Mouse (Mus musculus) midbrain, embryonic 12.5 days (tissue): Measurements from ENCODE around the gene Gm16427. TPM values are rescaled to one million over a fixed set of nuclear protein-coding genes. Genes with fewer than 3 reads are reported as not detected.
"Not testable (repeated sequence)": the region's sequence is repeated elsewhere in the genome, so short reads cannot be mapped to it uniquely, and the experiment has no call there.

ENCODE experiments used
- ATAC-seq: fragments of 200-750 bp; cut with Nextera tagmentation; 2 replicates; pipeline ENCODE4 v1.8.0; 2017; ENCODE audit warnings: low read depth, moderate TSS enrichment, moderate library complexity; ENCODE audit not compliant: low FRiP score
- H3K27ac ChIP-seq: fragments of 300-500 bp; sonication (generic); replicated peaks from 2 replicates; pipeline ENCODE4 v1.5.1; 2016; ENCODE audit warnings: mild to moderate bottlenecking
- H3K27me3 ChIP-seq: fragments of 300-500 bp; sonication (generic); 2 replicates; pipeline ENCODE4 v1.6.1; 2016; ENCODE audit warnings: mild to moderate bottlenecking
- H3K36me3 ChIP-seq: fragments of 300-500 bp; sonication (generic); 2 replicates; pipeline ENCODE4 v1.6.1; 2016
- H3K4me1 ChIP-seq: fragments of 300-500 bp; sonication (generic); 2 replicates; pipeline ENCODE4 v1.6.1; 2016
- H3K4me2 ChIP-seq: fragments of 300-500 bp; sonication (generic); replicated peaks from 2 replicates; pipeline ENCODE4 v1.6.1; 2016; ENCODE audit warnings: mild to moderate bottlenecking, moderate library complexity
- H3K4me3 ChIP-seq: fragments of 300-500 bp; sonication (generic); 2 replicates; pipeline ENCODE4 v1.5.1; 2016; ENCODE audit warnings: mild to moderate bottlenecking
- H3K9ac ChIP-seq: fragments of 300-500 bp; sonication (generic); replicated peaks from 2 replicates; pipeline ENCODE4 v1.6.1; 2016; ENCODE audit warnings: mild to moderate bottlenecking, moderate library complexity
- H3K9me3 ChIP-seq: fragments of 300-500 bp; sonication (generic); 2 replicates; pipeline ENCODE4 v1.6.1; 2016; ENCODE audit warnings: mild to moderate bottlenecking
- WGBS: fragments of 180-500 bp; shearing (Covaris S2); methylation state at CpG from one replicate; pipeline ENCODE4 v1.1.7; 2016; 5-methylcytosine and 5-hydroxymethylcytosine counted together
- polyA plus RNA-seq: library from polyadenylated mRNA; unstranded; fragments of >200 nt; fragmentation: Nextera tagmentation; extraction: Ambion mirVana; gene quantifications from 2 replicates; pipeline ENCODE4 v1.2.1, GENCODE M21; 2016

Gm16427 gene
- not detected in 2 replicates for polyA plus RNA-seq

DNA sequence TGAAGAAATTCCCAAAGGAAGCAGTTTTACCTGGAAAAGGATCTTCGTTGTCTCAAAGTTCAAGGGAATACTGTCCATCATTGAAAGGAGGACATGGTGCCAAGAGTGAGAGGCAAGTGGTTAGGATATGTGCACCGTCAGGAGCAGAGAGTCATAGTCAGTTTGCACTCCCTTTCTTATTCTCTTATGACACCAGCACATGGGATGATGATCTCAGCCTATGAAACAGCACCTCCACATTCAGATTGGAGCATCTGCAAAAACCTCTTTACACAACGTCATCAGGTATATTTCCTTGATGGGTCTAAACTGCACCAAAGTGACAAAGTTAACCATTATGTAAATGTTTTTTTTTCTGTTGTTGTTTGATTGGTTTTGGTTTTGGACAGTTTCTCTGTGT, at the start of gene Gm16427:
Gm16427 (minus strand) TSS at position 101 of the 400 bp plus-strand sequence.
- H3K4me3 ChIP-seq, H3K9ac ChIP-seq, ATAC-seq, H3K36me3 ChIP-seq, H3K27ac ChIP-seq, H3K4me2 ChIP-seq, H3K27me3 ChIP-seq, H3K9me3 ChIP-seq, H3K4me1 ChIP-seq: not testable (repeated sequence)
- 80% methylated on average over 2 of the region's 3 CpGs for WGBS

Other genes with a start within 250 kb of the Gm16427 start
- gene C87414, start 131.4 kb upstream of the Gm16427 start, polyA plus RNA-seq = not detected in 2 replicates